Mouse (Mus musculus) left cerebral cortex, adult 2 months (tissue): ENCODE measurements at regions not wholly inside any gene's neighbourhood (a gene's known extent, or its start where the extent isn't known, plus 50 kb on each side); places are given as distances from the start of the nearest gene placed in this dataset.
A peak's percentile ranks its signal among the peaks of the same experiment; 100 is the strongest.

Source experiments
- DNase-seq, 2 experiments: peaks; one replicate each; pipeline ENCODE4 v3.0.0; 2021 to 2022; ENCODE audit warnings: low spot score in 2 of 2, mixed read lengths in 1 of 2; ENCODE audit errors: extremely low spot score in 1 of 2
- H3K27ac ChIP-seq: fragments of 200-600 bp; 2 replicates; pipeline ENCODE4 v1.8.1; 2022
- H3K4me3 ChIP-seq: fragments of 200-600 bp; 2 replicates; pipeline ENCODE4 v1.8.1; 2022
- CTCF ChIP-seq: fragments of 200-600 bp; IDR thresholded peaks from 2 replicates; pipeline ENCODE4 v1.8.1; 2022; ENCODE audit warnings: antibody characterized with exemption, mild to moderate bottlenecking, moderate library complexity
- intact Hi-C: fragments of 180-260 bp; cut with DNase I; formaldehyde crosslinking; loops from one replicate; pipeline ENCODE4 v1.15.1; 2025

GRCm38 (mm10) chr11:111748496-111748895 lies 682.5 kb downstream of the Kcnj2 start:
- TF ChIP-seq CTCF = no peak
- intact Hi-C loops = no loop called here
- no peak for DNase-seq
- no peak overlapping the region for H3K27ac ChIP-seq
- H3K4me3 ChIP-seq = no peak overlapping the region

DNA sequence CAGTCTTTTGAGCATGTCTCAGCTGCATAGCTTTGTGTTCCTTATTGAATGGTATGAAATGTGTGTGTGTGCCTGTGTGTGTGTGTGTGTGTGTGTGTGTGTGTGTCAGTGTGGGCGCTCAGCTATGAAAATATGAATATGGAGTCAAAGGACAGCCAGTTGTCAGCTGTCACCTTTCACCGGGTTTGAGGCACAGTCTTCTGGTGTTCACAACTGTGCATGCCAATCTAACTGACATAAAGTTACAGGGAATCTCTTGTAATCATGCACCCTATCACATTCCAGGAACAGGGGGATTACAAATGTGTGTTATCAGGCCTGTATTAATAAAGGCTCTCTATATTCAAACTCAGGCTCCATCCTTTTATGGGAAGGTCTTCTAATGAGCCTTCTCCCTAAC lies 688.8 kb downstream of the Kcnj2 start:
- Histone ChIP-seq H3K27ac (no peak overlapping the region), H3K4me3 (no peak overlapping the region)
- DNase-seq = no peak
- TF ChIP-seq CTCF = no peak
- intact Hi-C loops = no loop called here

GRCm38 (mm10) chr11:111763081-111763480 lies 697.1 kb downstream of the Kcnj2 start:
- no peak for DNase-seq
- intact Hi-C loops = no loop called here
- Histone ChIP-seq H3K4me3 (no peak overlapping the region), H3K27ac (no peak overlapping the region)
- TF ChIP-seq CTCF = no peak

DNA sequence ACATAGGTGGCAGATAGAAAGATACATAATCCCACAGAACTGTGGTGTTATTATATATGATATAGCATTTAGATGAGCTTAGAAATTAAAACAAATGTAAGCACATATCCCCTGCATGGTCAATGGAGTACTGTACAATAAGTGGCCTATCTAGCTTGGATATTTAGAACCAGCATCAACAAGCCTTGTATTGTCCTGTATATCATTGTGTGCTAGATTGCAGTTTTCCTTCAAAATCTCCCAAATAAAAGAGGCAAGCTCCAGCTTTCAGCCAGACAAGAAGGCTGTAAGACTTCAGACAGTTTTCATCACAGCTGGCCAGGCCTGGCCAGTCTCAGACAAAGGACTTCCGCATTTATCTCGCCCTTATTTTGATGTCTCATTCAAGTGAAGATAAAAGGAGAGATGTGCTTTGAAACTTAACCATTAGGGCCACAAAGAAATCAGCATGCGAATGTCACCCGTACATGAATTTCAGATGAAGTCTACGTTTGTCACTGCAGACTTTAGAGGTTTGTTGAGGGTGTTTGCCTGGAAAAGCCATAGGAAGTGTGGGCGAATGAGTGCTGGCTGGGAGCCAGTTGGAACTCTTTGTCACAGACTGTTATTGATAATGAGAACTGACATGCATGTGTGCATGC lies 700.5 kb downstream of the Kcnj2 start:
- H3K4me3 ChIP-seq = no peak overlapping the region
- intact Hi-C loops = no loop called here
- H3K27ac ChIP-seq = no peak overlapping the region
- no peak for TF ChIP-seq CTCF
- no peak for DNase-seq

DNA sequence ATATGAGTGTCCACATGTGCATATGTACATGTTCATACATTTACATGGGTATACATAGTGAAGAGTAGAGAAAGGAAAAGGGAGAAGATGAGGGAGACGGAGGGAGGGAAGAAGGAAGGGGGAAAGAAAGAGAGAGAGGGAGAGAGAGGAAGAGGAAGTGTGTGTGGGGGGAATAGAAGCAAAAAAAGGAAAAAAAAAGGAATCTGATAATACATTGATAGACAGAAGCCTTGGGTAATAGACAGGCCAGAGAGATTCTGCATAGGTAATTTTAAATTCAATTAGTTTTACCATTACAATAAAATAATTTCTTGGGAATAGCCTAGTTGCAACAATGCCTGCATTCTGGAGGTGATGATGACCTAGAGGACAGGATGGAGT lies 701.0 kb downstream of the Kcnj2 start:
- Histone ChIP-seq H3K4me3 (no peak overlapping the region), H3K27ac (no peak overlapping the region)
- DNase-seq = no peak
- TF ChIP-seq CTCF = no peak
- intact Hi-C loops = no loop called here

- no peak for TF ChIP-seq CTCF
- no peak overlapping the region for H3K27ac ChIP-seq
- DNase-seq = no peak
- H3K4me3 ChIP-seq = no peak overlapping the region
- intact Hi-C loops = no loop called here
Observed at GRCm38 (mm10) chr11:111774108-111774679, 708.2 kb downstream of the Kcnj2 start.

DNA sequence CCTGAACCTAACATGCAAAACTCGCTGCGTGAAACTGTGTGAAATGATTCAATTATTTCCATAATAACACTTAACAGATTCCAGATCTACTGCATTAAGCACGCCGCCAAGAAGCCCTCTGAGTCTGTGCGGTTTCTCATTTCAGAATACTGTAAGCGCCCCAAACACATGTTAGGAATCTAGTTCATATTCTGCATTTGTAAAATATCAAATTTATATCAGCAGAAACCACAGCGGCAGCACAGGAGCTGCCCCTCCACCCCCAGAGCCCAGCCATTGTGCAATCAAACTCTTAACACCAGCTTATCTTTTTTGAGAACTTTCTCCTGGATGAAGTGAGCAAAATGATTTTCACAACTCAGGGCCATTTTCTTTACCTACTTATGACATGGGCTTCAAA lies 715.4 kb downstream of the Kcnj2 start:
- peak in 1 of 2 experiments; percentile 8 for DNase-seq
- TF ChIP-seq CTCF = no peak
- intact Hi-C loops = no loop called here
- Histone ChIP-seq H3K27ac (no peak overlapping the region), H3K4me3 (no peak overlapping the region)

DNA sequence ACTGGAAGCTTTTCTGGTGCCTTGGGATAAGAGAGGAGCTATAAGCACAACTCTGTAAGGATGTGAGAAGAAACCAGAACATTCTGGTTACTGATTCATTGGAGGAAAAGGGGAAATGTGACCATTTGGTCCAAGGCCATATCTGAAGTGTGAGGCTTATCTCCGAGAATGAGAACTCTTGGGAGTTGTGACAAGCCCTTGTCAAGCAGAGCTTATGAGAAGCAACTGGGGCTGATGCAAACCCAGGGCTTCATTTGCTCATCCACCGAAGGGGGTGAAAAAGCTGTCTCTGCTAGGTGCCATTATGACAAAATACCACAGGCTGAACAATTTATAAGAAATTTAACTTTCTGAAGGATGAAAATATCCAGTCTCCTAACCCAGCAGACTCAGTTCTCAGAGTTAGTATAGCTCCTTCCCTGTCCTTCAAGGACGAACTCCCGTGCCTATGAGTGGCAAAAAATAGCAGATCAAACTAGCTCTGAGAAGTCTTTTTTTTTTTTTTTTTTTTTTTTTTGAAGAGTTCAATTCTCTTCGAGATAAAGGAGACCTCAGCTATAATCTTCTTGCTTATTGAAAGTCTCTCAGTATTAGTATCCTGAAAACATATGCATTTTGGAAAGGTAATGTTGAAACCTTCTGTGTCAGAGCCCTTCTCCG lies 725.4 kb downstream of the Kcnj2 start:
- DNase-seq = no peak
- H3K27ac ChIP-seq = no peak overlapping the region
- H3K4me3 ChIP-seq = no peak overlapping the region
- TF ChIP-seq CTCF = no peak
- intact Hi-C loops = no loop called here

DNA sequence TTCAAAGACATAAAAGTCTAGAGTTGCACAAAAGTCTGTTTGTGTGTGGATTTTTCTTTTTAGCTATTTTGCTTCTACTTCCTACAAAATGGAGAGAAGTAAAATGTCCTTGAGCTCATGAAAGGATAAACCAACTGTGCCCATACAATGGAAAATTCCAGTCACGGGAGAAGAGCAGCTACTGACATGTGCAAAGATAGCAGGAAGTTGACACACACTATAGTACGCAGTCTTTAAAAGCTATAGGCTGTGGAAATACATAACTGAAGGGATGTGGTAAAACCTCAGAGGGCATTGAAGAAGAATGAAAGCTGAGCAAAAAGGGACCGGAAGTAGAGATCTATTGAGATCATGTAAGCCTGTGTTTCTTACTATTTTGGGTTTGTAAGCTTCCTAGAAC lies 735.1 kb downstream of the Kcnj2 start:
- TF ChIP-seq CTCF = no peak
- intact Hi-C loops = no loop called here
- no peak for DNase-seq
- no peak overlapping the region for H3K4me3 ChIP-seq
- H3K27ac ChIP-seq = no peak overlapping the region

DNA sequence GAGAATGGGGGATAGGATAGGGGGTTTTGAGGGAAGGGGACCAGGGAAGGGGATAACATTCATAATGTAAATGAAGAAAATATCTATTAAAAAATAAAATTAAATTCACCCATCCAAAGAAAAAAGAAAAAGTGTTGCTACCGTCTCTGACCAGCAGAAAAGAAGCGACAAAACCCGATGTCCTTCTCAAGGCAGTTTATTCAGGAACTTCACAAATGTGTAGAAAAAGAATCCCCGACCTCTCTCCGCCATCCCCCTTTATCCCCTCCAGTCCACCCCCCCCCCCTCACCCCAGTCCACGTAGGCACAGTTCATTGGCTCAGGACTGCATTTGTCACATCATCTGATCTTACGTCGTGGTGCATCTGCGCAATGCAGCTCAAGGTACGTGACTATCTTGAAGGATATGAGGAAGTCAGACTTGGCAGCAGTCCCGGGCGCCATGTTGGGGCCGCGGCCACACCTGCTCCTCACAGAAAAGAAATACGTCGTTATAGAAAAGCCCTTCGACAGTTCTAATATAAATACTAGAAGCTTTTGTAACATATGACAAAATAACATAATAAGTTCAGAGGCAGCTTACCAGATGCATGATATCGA lies 750.3 kb downstream of the Kcnj2 start:
- no peak for DNase-seq
- intact Hi-C loops = no loop called here
- H3K4me3 ChIP-seq = no peak overlapping the region
- TF ChIP-seq CTCF = no peak
- H3K27ac ChIP-seq = no peak overlapping the region

- Histone ChIP-seq H3K27ac (no peak overlapping the region; the same call in 1 of the 2 replicates), H3K4me3 (no peak overlapping the region)
- DNase-seq = peak; percentile 47 to 56
- TF ChIP-seq CTCF = no peak
- intact Hi-C loops = no loop called here
Observed at GRCm38 (mm10) chr11:111818124-111818523, 752.2 kb downstream of the Kcnj2 start.

GRCm38 (mm10) chr11:111820356-111820755 lies 754.4 kb downstream of the Kcnj2 start:
- intact Hi-C loops = no loop called here
- Histone ChIP-seq H3K4me3 (no peak overlapping the region), H3K27ac (no peak overlapping the region)
- TF ChIP-seq CTCF = no peak
- DNase-seq = no peak

DNA sequence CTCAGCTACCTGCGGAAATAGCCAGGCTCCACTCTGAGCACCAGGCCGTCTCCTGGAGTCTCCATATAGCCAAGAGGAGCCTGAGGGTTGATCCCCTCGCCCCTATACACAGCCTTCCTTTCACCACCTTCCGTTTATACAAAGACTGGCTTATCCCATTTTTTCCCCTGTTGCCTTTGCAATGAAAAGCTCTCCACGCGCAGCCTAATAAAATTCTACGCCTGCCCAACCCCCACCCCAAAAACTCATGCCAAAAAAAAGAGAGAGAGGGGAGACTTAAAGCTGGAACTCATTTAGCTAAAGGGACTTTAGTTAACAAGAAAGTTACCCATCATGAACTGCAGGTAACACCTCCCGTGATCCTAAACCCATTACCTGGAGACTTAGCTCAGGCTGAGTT lies 762.5 kb downstream of the Kcnj2 start:
- intact Hi-C loops = no loop called here
- DNase-seq = no peak
- no peak overlapping the region for H3K27ac ChIP-seq
- no peak for TF ChIP-seq CTCF
- no peak overlapping the region for H3K4me3 ChIP-seq
